Mouse (Mus musculus): ENCODE results near the gene Prelid1. TPM values are rescaled to one million over a fixed set of nuclear protein-coding genes. Genes with fewer than 3 reads are reported as not detected.

Prelid1 gene
- polyA plus RNA-seq, 1 experiment from 2014 or later: 538 TPM

DNA sequence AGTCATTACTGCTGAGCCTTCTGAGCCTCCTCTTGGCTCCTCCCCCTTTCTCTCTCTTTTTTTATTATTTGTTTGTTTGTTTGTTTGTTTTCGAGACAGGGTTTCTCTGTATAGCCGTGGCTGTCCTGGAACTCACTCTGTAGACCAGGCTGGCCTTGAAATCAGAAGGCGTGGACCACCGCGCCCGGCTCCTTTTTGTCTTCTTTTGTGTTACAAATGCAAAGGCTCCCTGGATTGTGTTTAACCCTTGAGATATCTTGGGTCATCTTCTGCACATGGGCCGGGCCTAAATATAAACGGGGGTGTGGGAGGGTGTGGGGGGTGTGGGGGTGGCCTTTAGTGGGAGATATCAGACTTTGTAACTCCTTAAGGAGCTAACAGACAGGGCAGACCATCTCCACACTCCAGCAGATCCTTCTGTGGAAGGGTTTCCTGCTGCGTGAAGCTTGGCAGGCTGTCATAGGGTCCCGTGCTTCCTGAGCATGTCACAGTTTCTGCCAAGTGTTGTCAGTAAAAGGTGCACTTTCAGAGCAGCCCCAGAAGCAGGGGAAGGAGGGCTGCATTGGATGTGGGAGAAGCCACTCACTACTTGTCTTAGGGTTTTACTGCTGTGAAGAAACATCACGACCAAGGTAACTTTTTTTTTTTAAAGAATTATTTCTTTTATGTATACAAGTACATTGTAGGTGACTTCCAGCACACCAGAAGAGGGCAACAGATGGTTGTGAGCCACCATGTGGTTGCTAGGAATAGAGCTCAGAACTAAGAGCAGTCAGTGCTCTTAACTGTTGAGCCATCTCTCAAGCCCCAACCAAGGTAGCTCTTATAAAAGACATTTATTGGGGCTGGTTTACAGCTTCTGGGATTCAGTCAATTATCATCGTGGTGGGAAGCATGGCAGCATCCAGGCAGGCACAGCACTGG, 18.1 kb downstream of the Prelid1 start:
- H3K4me3 ChIP-seq: no peak overlapping the region
- H3K4me1 ChIP-seq: no peaks in the 10 kb centered on the region
- DNase-seq (ENCODE audit: low spot score): no peak
- H3K27me3 ChIP-seq (ENCODE audit: insufficient read depth, poor library complexity, severe bottlenecking): no peaks in the 10 kb centered on the region
- no peak overlapping the region for H3K27ac ChIP-seq
- whole genome bisulfite sequencing: 63% methylated on average over 12 of the region's 12 CpGs
- H3K9me3 ChIP-seq: no peaks in the 10 kb centered on the region
- no peaks in the 10 kb centered on the region for H3K36me3 ChIP-seq

DNA sequence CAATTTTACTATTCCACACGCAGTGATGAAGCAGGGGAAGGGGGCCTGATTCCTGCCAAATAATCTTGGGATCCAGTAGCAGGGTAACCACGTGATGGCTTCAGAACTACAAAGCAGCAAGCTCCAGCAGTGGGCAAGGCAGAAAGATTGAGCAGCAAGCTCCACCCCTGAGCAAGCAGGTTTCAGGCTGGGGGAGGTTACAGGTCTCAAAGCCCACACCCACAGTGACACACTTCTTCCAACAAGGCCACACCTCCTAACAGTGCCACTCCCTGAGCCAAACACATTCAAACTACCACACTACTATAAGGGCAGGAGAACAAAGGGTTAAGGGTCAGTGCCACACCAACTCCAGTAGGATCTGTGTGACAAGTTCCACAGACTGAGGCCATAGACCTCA, 19.0 kb downstream of the Prelid1 start:
- Histone ChIP-seq H3K4me3 (no peak overlapping the region), H3K9me3 (no peaks in the 10 kb centered on the region), H3K27me3 (ENCODE audit: insufficient read depth, poor library complexity, severe bottlenecking) (no peaks in the 10 kb centered on the region), H3K4me1 (no peaks in the 10 kb centered on the region), H3K27ac (no peak overlapping the region), H3K36me3 (peaks cover 6% of the 10 kb centered on the region)
- DNase-seq (ENCODE audit: low spot score): no peak
- 29% methylated on average over 2 of the region's 2 CpGs for WGBS

DNA sequence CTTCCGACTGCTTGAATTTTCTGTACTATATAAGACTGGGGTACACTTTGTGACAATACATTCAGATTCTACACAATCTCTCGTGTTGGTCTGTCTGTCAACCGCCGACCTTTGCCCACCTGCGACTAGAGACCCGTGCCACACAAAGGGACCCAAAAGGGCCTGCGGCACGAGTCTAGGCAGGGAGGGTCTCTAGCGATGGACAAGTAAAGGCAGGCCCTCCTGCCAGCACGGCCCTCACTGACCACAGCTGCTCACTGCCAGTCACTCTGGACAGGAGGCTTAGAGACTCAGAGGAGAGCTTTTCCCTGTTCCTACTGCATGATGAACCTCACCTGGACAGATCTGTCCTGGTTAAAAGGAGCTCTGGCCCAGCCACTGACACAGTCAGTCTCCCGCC, 22.2 kb downstream of the Prelid1 start:
- H3K4me3 ChIP-seq: no peak overlapping the region
- no peaks in the 10 kb centered on the region for H3K9me3 ChIP-seq
- no peaks in the 10 kb centered on the region for H3K27me3 ChIP-seq (ENCODE audit: insufficient read depth, poor library complexity, severe bottlenecking)
- no peaks in the 10 kb centered on the region for H3K4me1 ChIP-seq
- 29% methylated on average over 11 of the region's 11 CpGs for WGBS
- H3K36me3 ChIP-seq: peaks cover 38% of the 10 kb centered on the region
- no peak for DNase-seq (ENCODE audit: low spot score)
- no peak overlapping the region for H3K27ac ChIP-seq

DNA sequence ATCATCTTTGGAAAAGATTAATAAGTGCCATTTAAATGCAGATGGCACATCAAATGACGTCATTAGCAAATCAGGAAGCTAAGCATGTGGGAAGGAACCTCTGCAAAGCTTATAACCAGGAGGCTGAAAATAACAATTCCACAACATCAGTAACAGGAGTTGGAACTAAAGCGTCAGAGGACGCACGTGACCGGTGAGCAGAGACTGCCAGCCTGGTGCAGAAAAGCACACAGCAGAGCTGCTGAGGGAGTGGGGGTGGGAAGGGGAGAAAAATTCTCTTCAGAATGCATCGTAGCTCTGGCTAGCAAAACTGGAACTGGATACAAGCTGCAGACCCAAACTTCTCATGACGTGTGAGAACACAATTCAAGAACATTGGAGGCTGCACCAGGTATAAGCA, 24.0 kb downstream of the Prelid1 start:
- Histone ChIP-seq H3K27me3 (ENCODE audit: insufficient read depth, poor library complexity, severe bottlenecking) (no peaks in the 10 kb centered on the region), H3K9me3 (no peaks in the 10 kb centered on the region), H3K4me1 (no peaks in the 10 kb centered on the region), H3K36me3 (peaks cover 55% of the 10 kb centered on the region), H3K27ac (no peak overlapping the region), H3K4me3 (no peak overlapping the region)
- WGBS: 91% methylated on average over 7 of the region's 7 CpGs
- DNase-seq (ENCODE audit: low spot score): no peak

DNA sequence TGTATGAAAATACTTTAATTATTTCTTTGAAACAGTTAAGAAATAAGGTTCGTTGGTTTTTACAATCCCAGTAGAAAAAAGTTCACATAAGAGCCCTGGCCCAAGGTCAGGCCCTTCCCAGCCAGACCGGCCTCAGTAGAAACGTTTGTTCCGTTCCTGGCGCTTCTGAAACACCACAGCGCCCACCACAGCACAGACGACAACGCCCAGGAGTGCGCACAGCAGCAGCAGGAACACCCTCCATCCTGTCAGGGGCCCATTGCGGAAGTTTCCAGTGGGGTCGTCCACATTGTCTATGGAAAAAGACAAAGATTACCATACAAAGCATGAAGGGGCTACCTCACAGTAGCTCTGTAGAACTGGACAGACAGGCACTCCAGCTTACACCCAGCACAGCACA, 26.4 kb downstream of the Prelid1 start:
- WGBS: 87% methylated on average over 11 of the region's 11 CpGs
- no peak for DNase-seq (ENCODE audit: low spot score)
- no peaks in the 10 kb centered on the region for H3K9me3 ChIP-seq
- no peaks in the 10 kb centered on the region for H3K27me3 ChIP-seq (ENCODE audit: insufficient read depth, poor library complexity, severe bottlenecking)
- H3K27ac ChIP-seq: no peak overlapping the region
- H3K36me3 ChIP-seq: peaks cover 77% of the 10 kb centered on the region
- H3K4me1 ChIP-seq: no peaks in the 10 kb centered on the region
- H3K4me3 ChIP-seq: no peak overlapping the region; the same call in 1 of the 2 replicates

DNA sequence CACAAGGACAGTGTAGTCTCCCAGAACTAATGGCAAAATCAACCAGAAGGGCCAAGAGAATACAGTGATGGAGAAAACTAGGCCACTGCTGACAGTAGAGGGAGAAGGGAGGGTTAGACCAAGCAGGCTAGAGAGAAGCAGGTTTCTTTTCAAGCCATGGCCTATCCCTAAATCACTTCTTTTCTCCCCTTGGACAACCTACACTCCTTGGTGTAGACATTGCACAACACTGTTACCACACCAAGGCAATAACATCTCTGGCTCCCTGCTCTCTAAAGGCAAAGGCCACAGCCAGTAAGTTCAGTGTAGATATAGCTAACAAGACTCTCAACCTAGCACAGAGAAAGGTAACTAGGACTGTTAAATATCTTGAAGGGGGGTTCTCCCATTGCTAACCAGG, 40.8 kb downstream of the Prelid1 start:
- H3K36me3 ChIP-seq: peaks cover 48% of the 10 kb centered on the region

DNA sequence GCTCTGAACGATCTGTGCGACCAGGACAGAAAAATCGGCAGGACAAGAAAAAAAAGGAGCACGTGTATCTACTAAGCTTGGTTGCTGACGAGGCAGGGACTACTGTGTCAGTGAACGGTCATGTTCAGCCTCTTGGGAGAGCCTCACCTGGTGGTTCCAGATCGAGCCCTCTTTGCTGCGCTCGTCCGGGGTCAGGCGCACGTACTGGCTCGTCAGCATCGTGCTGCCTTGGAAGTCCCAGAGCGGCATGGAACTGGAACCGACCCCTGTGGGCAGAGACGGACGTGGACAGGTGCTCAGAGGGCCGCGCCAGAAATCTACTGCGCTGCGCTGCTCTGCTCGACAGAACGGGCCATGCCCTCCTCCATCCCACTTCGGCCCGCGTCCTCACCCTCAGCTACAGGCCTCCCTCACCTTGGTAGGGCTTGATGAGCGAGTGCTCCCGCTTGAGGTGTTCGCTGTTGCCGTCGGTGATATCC, 41.7 kb downstream of the Prelid1 start:
- Histone ChIP-seq H3K27me3 (ENCODE audit: insufficient read depth, poor library complexity, severe bottlenecking) (peaks cover 6% of the 10 kb centered on the region; the same call in 1 of the 2 replicates), H3K4me3 (peak overlapping the region; percentile 97), H3K27ac (peak overlapping the region; percentile 93), H3K4me1 (peaks cover 22% of the 10 kb centered on the region), H3K9me3 (no peaks in the 10 kb centered on the region), H3K36me3 (peaks cover 40% of the 10 kb centered on the region)
- no peak for DNase-seq (ENCODE audit: low spot score)
- under 1% methylated on average over 32 of the region's 32 CpGs for WGBS

More for the DNA sequence above, 40.8 kb downstream of the Prelid1 start:
- no peak for DNase-seq (ENCODE audit: low spot score)
- Histone ChIP-seq H3K27me3 (ENCODE audit: insufficient read depth, poor library complexity, severe bottlenecking) (peaks cover 6% of the 10 kb centered on the region; the same call in 1 of the 2 replicates), H3K4me3 (peak overlapping the region; percentile 97), H3K9me3 (no peaks in the 10 kb centered on the region), H3K4me1 (peaks cover 22% of the 10 kb centered on the region), H3K27ac (no peak overlapping the region)

DNA sequence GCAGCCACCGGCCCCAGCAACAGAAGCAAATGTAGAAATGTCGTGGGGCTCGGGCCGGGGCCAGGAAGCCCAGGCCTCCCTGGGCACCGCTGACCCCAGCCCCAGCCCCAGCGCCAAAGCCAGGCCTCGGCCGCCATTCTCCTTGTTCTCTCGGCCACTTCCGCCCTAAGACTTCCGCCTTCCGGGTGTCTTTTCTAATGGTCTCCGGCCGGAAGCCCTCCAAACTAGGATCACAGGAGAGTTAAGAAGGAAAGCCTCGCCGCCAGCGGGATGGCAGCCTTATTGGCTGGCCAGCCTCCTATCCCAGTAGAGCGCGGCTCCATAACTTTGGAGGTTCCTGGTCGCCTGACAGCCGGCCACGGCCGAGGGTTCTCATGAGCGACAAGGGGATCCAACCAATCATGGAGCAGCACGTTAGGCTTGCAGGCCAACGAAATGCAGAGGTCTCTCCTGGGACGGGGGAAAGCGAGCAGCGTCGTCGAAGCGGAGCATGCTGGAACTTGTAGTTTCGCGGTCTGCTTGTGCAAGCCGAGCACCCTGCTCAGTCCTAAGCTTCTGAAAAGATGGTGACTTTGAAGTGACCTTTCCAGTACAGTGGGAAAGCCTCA, 42.3 kb downstream of the Prelid1 start, which contains the start of gene Lman2:
TSS of gene Lman2 (minus strand) at position 331 of the 608 bp plus-strand sequence.
- H3K27me3 ChIP-seq (ENCODE audit: insufficient read depth, poor library complexity, severe bottlenecking): peaks cover 6% of the 10 kb centered on the region; the same call in 1 of the 2 replicates
- peak within 1 kb of the TSS; percentile 97 for H3K4me3 ChIP-seq
- H3K27ac ChIP-seq: peak within 1 kb of the TSS; percentile 93
- no peaks in the 10 kb centered on the region for H3K9me3 ChIP-seq
- WGBS: 0% methylated on average over 35 of the region's 35 CpGs
- H3K4me1 ChIP-seq: peaks cover 22% of the 10 kb centered on the region
- H3K36me3 ChIP-seq: peaks cover 35% of the 10 kb centered on the region
- DNase-seq (ENCODE audit: low spot score): peak; percentile 99

DNA sequence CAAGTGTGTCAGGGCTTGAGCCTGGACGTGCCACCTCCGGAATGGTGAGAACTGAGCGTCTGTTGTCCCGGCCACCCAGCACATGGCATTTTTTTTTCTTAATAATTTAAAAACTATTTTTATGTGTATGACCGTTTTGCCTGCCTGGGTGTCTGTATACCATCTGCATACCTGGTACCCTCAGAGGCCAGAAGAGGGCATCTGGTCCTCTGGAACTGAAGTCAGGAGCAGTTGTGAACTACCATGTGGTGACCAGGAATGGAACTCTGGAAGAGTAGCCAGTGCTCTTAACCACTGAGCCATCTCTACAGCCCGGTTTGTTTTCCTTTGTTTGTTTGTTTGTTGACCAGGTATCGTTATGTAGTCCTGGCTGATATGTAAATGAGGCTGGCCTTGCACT, 48.1 kb downstream of the Prelid1 start:
- Histone ChIP-seq H3K4me3 (no peak overlapping the region), H3K36me3 (no peaks in the 10 kb centered on the region), H3K27me3 (ENCODE audit: insufficient read depth, poor library complexity, severe bottlenecking) (peaks cover 49% of the 10 kb centered on the region), H3K27ac (no peak overlapping the region), H3K4me1 (peaks cover 15% of the 10 kb centered on the region; the same call in 1 of the 2 replicates), H3K9me3 (no peaks in the 10 kb centered on the region)
- DNase-seq (ENCODE audit: low spot score): no peak
- WGBS: 71% methylated on average over 7 of the region's 7 CpGs

DNA sequence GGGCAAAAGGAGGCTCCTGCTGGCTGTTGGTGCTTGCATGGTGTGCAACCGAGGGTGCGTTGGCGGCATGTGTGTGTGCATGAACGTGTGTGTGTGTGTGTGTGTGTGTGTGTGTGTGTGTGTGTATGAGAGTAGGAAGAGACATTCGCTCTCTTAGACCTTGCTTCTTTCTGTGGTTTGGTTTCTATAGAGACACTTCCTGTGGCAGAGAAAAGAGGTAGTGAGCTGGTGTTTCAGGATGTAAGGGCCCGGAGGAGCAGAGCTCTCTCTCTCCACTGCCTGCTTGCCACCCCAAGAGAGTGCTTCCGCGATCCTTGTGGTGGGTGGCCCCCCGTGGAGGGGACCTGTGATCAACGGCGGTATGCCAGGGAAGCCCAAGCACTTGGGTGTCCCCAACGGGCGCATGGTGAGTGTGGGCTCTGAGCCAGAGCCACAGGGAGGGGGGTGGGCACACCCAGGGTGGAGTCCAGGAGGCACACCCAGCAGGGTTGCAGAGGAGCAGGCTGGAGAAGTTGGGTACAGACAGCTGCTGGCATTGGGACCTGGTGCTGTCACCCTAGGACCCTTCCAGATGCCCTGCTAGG, 49.3 kb downstream of the Prelid1 start, which contains the start of gene Rgs14:
TSS of gene Rgs14 (plus strand) at position 202 of the 584 bp plus-strand sequence.
- Histone ChIP-seq H3K4me1 (peaks cover 15% of the 10 kb centered on the region; the same call in 1 of the 2 replicates), H3K4me3 (no peak within 1 kb of the TSS), H3K27ac (0 out of 2 replicates have a peak within 1 kb of the TSS, but pooled peaks have one; percentile 18), H3K27me3 (ENCODE audit: insufficient read depth, poor library complexity, severe bottlenecking) (peaks cover 61% of the 10 kb centered on the region), H3K9me3 (no peaks in the 10 kb centered on the region), H3K36me3 (no peaks in the 10 kb centered on the region)
- 51% methylated on average over 13 of the region's 13 CpGs for WGBS
- no peak for DNase-seq (ENCODE audit: low spot score)

DNA sequence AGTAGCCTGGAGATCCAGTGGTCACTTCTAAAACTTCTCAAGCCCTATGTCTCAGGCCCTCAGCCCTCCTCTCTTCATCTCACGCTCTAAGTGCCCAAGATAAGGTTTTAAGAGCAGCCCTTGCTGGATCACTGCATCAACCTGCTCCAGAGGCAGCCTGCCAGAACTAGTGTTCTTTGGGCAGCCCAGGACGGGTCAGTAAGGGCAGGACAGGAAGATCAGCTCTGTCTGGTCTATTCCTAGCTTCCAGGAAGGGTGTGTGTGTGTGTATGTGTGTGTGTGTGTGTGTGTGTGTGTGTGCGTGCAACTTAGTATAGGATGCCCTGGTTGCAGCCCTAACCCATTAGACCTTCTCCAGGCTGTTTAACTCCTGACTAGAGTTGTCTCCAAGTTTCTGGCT, 49.9 kb downstream of the Prelid1 start:
- Histone ChIP-seq H3K27ac (no peak overlapping the region), H3K4me1 (peaks cover 15% of the 10 kb centered on the region; the same call in 1 of the 2 replicates), H3K27me3 (ENCODE audit: insufficient read depth, poor library complexity, severe bottlenecking) (peaks cover 64% of the 10 kb centered on the region), H3K9me3 (no peaks in the 10 kb centered on the region), H3K36me3 (no peaks in the 10 kb centered on the region), H3K4me3 (no peak overlapping the region)
- no peak for DNase-seq (ENCODE audit: low spot score)
- 40% methylated on average over 3 of the region's 3 CpGs for WGBS

DNA sequence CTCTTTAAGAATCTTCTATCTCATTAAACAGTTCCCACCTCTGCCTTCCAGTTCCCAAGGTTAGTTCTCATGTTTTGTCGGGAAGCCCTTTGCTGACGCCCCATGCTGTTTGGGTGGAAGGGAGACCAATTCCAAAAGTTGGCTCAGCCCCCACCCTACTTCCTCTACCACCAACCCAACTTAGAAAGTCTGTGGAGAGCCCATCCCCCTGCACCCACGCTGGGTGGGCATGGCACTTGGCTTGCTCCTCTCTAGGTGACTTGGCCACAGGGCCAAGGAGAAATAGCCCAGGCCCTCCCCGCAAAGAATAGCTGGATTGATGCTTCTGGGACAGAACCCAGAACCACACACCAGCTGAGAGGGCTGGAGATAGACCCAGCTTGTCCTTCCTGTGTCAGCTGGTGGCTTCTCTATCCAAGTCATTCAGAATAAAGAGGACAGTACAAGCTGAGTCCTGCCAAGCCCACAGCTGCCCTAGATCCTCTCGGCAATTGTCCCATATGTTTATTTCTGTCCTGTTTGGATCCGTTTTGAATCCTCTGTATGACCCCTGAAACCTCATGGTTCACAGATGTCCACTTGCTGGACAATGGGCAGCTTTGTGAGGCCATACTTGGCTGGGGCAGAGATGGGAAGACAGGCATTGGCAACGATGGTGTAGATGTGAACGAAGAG, 50.8 kb downstream of the Prelid1 start:
- Histone ChIP-seq H3K9me3 (no peaks in the 10 kb centered on the region), H3K4me1 (peaks cover 15% of the 10 kb centered on the region; the same call in 1 of the 2 replicates), H3K36me3 (no peaks in the 10 kb centered on the region), H3K27ac (no peak overlapping the region), H3K27me3 (ENCODE audit: insufficient read depth, poor library complexity, severe bottlenecking) (peaks cover 69% of the 10 kb centered on the region), H3K4me3 (no peak overlapping the region)
- no peak for DNase-seq (ENCODE audit: low spot score)
- 75% methylated on average over 8 of the region's 8 CpGs for WGBS
